Mouse (Mus musculus) kidney, embryonic 14.5 days (tissue): ENCODE data around the gene Sh2d7. TPM values are rescaled to one million over a fixed set of nuclear protein-coding genes. Genes with fewer than 3 reads are reported as not detected.

ENCODE experiments used
- ATAC-seq: fragments of 200-750 bp; cut with Nextera tagmentation; 2 replicates; pipeline ENCODE4 v1.8.0; 2017; ENCODE audit warnings: moderate number of reproducible peaks, mild to moderate bottlenecking, moderate TSS enrichment, moderate library complexity; ENCODE audit not compliant: low FRiP score, low TSS enrichment
- H3K27ac ChIP-seq: fragments of 300-500 bp; sonication (generic); 2 replicates; pipeline ENCODE4 v1.5.1; 2014; ENCODE audit warnings: low read depth, mild to moderate bottlenecking, low read length, moderate library complexity, mixed read lengths
- H3K27me3 ChIP-seq: fragments of 300-500 bp; sonication (generic); 2 replicates; pipeline ENCODE4 v1.6.1; 2014; ENCODE audit warnings: mild to moderate bottlenecking, low read length; ENCODE audit not compliant: control insufficient read depth, insufficient read depth
- H3K36me3 ChIP-seq: fragments of 300-500 bp; sonication (generic); 2 replicates; pipeline ENCODE4 v1.6.1; 2014; ENCODE audit warnings: low read length, mixed read lengths; ENCODE audit not compliant: control insufficient read depth, insufficient read depth
- H3K4me1 ChIP-seq: fragments of 300-500 bp; sonication (generic); 2 replicates; pipeline ENCODE4 v1.6.1; 2014; ENCODE audit warnings: low read length, mixed read lengths; ENCODE audit not compliant: control insufficient read depth, insufficient read depth
- H3K4me2 ChIP-seq: fragments of 300-500 bp; sonication (generic); replicated peaks from 2 replicates; pipeline ENCODE4 v1.6.1; 2014; ENCODE audit warnings: low read depth, mild to moderate bottlenecking, low read length
- H3K4me3 ChIP-seq: fragments of 300-500 bp; sonication (generic); 2 replicates; pipeline ENCODE4 v1.5.1; 2014; ENCODE audit warnings: mild to moderate bottlenecking, low read length
- H3K9ac ChIP-seq: fragments of 300-500 bp; sonication (generic); 2 replicates; pipeline ENCODE4 v1.6.1; 2014; ENCODE audit warnings: low read depth, mild to moderate bottlenecking, low read length, moderate library complexity
- H3K9me3 ChIP-seq: fragments of 300-500 bp; sonication (generic); 2 replicates; pipeline ENCODE4 v1.6.1; 2016; ENCODE audit warnings: low read length; ENCODE audit not compliant: control insufficient read depth
- WGBS: fragments of 180-500 bp; shearing (Covaris S2); extraction: QIAGEN DNeasy Blood & Tissue Kit; methylation state at CpG from one replicate; pipeline ENCODE4 v1.1.7; 2014; 5-methylcytosine and 5-hydroxymethylcytosine counted together
- polyA plus RNA-seq: library from polyadenylated mRNA; unstranded; fragments of >200 nt; fragmentation: Nextera tagmentation; extraction: Ambion mirVana; gene quantifications from 2 replicates; pipeline ENCODE4 v1.2.1, GENCODE M21; 2014

The Sh2d7 gene
- polyA plus RNA-seq, 1 experiment from 2014 or later: not detected

DNA sequence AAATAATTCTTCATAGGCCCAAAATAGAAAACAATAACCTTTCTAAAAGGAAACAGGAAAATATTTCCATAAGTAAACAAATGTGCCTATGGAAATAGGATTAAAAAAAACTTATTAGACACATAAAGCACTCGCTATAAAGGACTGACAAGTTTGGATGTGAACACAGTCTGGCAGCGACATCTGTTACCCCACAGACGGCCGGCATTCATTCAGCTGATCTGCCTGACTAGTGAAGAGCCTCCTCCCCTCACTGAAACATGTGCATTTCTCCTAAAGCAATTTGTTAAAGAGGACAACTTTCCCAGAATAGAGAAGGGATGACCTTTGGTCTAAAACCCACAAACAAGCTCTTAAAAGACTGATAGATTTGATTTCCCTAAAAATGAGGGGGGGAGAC lies 1.8 kb upstream of the Sh2d7 start:
- no peak for ATAC-seq
- no peaks in the 10 kb centered on the region for H3K36me3 ChIP-seq
- no peaks in the 10 kb centered on the region for H3K27me3 ChIP-seq
- no peaks in the 10 kb centered on the region for H3K9me3 ChIP-seq
- 54% methylated on average over 4 of the region's 4 CpGs for WGBS
- H3K9ac ChIP-seq: no peak overlapping the region
- H3K4me3 ChIP-seq: no peak overlapping the region
- no peaks in the 10 kb centered on the region for H3K4me1 ChIP-seq
- no peak overlapping the region for H3K27ac ChIP-seq
- H3K4me2 ChIP-seq: no peak overlapping the region

DNA sequence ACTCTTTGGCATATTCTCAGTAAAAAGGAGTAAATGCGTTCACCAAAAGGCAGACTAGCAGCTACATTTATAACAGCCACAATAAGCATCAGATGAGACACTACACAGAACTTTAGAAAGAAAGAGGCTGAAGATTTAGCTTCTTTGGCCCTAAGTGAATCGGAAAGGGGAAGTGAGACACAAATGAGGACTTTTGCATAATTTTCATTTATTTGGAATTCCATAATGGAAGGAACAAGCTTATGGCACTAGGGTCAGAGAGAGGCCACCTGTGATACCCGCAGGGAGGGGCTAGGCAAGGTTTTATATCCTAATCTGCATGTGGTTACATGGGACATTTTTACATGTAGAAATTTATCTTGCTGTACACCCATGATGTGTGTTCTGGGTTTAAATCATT lies 1.3 kb upstream of the Sh2d7 start:
- no peak for ATAC-seq
- no peaks in the 10 kb centered on the region for H3K27me3 ChIP-seq
- WGBS: 76% methylated on average over 3 of the region's 3 CpGs
- no peak overlapping the region for H3K4me2 ChIP-seq
- H3K9me3 ChIP-seq: no peaks in the 10 kb centered on the region
- H3K4me3 ChIP-seq: no peak overlapping the region
- no peak overlapping the region for H3K9ac ChIP-seq
- H3K27ac ChIP-seq: no peak overlapping the region
- H3K36me3 ChIP-seq: no peaks in the 10 kb centered on the region
- no peaks in the 10 kb centered on the region for H3K4me1 ChIP-seq

DNA sequence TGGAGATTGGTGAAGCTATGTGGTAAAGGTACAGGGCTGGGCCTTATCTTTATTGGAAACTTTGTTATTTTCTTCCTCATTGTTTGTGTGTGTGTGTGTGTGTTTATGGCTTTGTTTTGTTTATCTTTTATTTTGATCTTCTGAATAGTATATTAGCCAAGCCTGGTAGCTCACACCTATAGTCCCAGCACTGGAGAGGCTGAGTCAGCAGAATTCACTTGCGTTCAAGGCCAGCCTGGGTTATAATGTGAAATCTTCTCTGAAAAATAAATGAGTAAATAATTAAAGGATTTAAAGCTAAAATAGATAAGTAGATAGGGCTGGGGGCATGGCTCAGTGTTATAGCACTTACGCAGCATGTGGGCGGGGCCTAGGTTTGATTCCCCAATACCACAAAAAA lies 540 bp upstream of the Sh2d7 start:
- Histone ChIP-seq H3K4me2 (no peak overlapping the region), H3K4me1 (no peaks in the 10 kb centered on the region), H3K9me3 (no peaks in the 10 kb centered on the region), H3K27me3 (no peaks in the 10 kb centered on the region), H3K27ac (no peak overlapping the region), H3K9ac (no peak overlapping the region), H3K36me3 (no peaks in the 10 kb centered on the region), H3K4me3 (no peak overlapping the region)
- ATAC-seq: no peak
- WGBS: 94% methylated on average over 3 of the region's 3 CpGs

- Histone ChIP-seq H3K27me3 (no peaks in the 10 kb centered on the region), H3K4me1 (no peaks in the 10 kb centered on the region), H3K4me2 (no peak overlapping the region), H3K36me3 (no peaks in the 10 kb centered on the region), H3K4me3 (no peak overlapping the region), H3K27ac (no peak overlapping the region), H3K9me3 (no peaks in the 10 kb centered on the region), H3K9ac (no peak overlapping the region)
- 73% methylated on average over 5 of the region's 5 CpGs for WGBS
- no peak for ATAC-seq
Measured at GRCm38 (mm10) chr9:54540801-54541200, 2.0 kb downstream of the Sh2d7 start.

GRCm38 (mm10) chr9:54544212-54544953 lies 5.6 kb downstream of the Sh2d7 start:
- H3K4me1 ChIP-seq: no peaks in the 10 kb centered on the region
- no peak for ATAC-seq
- H3K27me3 ChIP-seq: no peaks in the 10 kb centered on the region
- H3K27ac ChIP-seq: no peak overlapping the region
- 76% methylated on average over 9 of the region's 9 CpGs for WGBS
- H3K4me2 ChIP-seq: no peak overlapping the region
- H3K36me3 ChIP-seq: no peaks in the 10 kb centered on the region
- no peaks in the 10 kb centered on the region for H3K9me3 ChIP-seq
- H3K9ac ChIP-seq: no peak overlapping the region
- H3K4me3 ChIP-seq: no peak overlapping the region

DNA sequence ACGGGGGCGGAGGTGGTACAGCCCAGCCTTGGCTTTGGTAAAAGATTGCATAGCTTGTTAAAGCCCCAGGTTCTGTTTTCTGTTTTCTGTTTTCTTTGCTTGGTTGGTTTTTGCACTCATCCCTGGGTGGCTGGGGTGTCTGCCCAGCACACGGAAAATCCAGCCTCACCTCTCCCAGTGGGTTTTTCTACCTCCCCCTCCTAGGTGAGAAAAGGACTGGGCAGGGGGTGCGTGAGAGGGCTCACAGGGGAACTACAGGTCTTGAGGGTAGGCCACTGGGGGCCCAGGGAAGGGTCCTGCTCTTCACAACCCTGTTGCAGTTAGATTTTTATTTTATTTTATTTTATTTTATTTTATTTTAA lies 6.2 kb downstream of the Sh2d7 start:
- H3K4me2 ChIP-seq: no peak overlapping the region
- no peaks in the 10 kb centered on the region for H3K36me3 ChIP-seq
- no peaks in the 10 kb centered on the region for H3K9me3 ChIP-seq
- no peaks in the 10 kb centered on the region for H3K27me3 ChIP-seq
- WGBS: 66% methylated on average over 4 of the region's 4 CpGs
- H3K9ac ChIP-seq: no peak overlapping the region
- no peak overlapping the region for H3K27ac ChIP-seq
- no peak overlapping the region for H3K4me3 ChIP-seq
- H3K4me1 ChIP-seq: no peaks in the 10 kb centered on the region
- ATAC-seq: no peak

DNA sequence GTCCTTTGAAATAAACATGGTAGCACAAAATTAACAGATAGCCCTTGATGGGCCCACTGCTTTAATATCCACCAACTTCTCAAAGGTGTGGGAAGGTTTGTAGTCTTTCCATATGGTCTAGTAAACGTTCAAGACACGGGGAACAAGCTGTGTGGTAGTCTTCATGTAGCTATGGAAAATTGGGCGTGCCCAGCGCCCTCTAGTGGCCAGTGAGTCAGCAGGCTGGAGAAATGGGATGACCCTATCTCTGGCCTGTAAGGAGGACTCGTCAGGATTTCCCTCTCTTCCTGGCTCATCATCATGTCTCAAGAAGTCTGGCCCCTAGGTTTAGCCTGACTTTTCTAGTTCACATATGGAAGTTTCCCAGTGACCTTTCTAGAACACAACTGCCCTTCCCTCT lies 8.8 kb downstream of the Sh2d7 start:
- H3K36me3 ChIP-seq: no peaks in the 10 kb centered on the region
- no peaks in the 10 kb centered on the region for H3K27me3 ChIP-seq
- H3K27ac ChIP-seq: no peak overlapping the region
- no peaks in the 10 kb centered on the region for H3K4me1 ChIP-seq
- ATAC-seq: no peak
- H3K9ac ChIP-seq: no peak overlapping the region
- no peak overlapping the region for H3K4me3 ChIP-seq
- H3K4me2 ChIP-seq: no peak overlapping the region
- WGBS: 20% methylated on average over 5 of the region's 5 CpGs
- H3K9me3 ChIP-seq: no peaks in the 10 kb centered on the region

- Histone ChIP-seq H3K4me2 (no peak overlapping the region), H3K27me3 (no peaks in the 10 kb centered on the region), H3K36me3 (no peaks in the 10 kb centered on the region), H3K4me1 (no peaks in the 10 kb centered on the region), H3K9me3 (no peaks in the 10 kb centered on the region), H3K4me3 (no peak overlapping the region), H3K27ac (no peak overlapping the region), H3K9ac (no peak overlapping the region)
- 92% methylated on average over 6 of the region's 6 CpGs for WGBS
- ATAC-seq: no peak
Measured at GRCm38 (mm10) chr9:54549433-54549832, 10.6 kb downstream of the Sh2d7 start.

DNA sequence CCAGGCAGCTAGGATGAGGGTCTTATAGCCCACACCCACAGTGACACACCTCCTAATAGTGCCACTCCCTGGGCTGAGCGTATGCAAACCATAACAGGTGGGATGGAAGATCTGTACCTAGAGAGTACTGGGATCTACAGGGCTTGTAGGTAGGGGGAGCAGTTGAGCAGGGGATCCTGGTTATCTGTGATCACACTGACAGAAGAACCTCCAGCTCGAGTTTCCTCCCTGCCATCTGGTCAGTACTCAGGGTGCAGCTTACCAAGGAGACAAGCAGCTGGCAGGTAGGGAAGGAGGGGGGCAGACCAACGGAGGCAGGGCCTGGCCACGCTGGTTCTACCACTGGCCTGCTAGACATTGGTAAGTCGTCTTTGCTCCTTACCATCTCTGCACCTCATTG lies 13.6 kb downstream of the Sh2d7 start:
- H3K9me3 ChIP-seq: no peaks in the 10 kb centered on the region
- no peaks in the 10 kb centered on the region for H3K4me1 ChIP-seq
- no peak overlapping the region for H3K27ac ChIP-seq
- no peak overlapping the region for H3K4me3 ChIP-seq
- peak; percentile 58 for ATAC-seq
- H3K36me3 ChIP-seq: no peaks in the 10 kb centered on the region
- 16% methylated on average over 5 of the region's 5 CpGs for WGBS
- H3K9ac ChIP-seq: no peak overlapping the region
- no peaks in the 10 kb centered on the region for H3K27me3 ChIP-seq
- H3K4me2 ChIP-seq: no peak overlapping the region
